Mouse (Mus musculus): Measurements from ENCODE around the gene Itprip. TPM values are rescaled to one million over a fixed set of nuclear protein-coding genes. Genes with fewer than 3 reads are reported as not detected.
"Not testable (repeated sequence)": the region's sequence is repeated elsewhere in the genome, so short reads cannot be mapped to it uniquely, and the experiment has no call there.

Gene Itprip
- polyA plus RNA-seq, 1 experiment from 2014 or later, result 5.4 TPM

DNA sequence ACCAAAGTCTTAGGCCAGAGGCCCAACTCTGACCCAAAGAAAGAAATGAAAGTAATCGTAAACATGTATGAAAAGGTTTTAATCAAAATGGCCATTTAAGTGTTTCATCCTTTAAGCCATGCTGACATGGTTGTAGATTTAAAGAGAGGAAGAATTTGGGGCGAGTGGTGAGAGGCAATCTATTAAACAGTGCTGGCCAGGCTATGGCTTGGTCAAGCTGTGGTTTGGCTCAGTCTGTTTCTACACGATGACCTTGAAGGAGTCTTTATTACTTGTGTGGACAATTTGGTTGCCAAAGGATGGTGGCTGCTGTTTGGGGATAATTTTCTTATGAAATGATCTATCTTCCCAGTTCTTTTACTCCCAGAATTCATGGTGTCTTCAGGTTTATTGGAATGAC is 66.0 kb downstream of the Itprip start:
- no peak overlapping the region for H3K4me2 ChIP-seq (replicated peaks)
- DNase-seq (ENCODE audit: low spot score), result no peak
- no peak for ATAC-seq (ENCODE audit: low FRiP score)
- H3K36me3 ChIP-seq (replicated peaks; ENCODE audit: control insufficient read depth, insufficient read depth), result no peaks in the 10 kb centered on the region
- H3K27ac ChIP-seq, result no peak overlapping the region
- no peaks in the 10 kb centered on the region for H3K9me3 ChIP-seq (ENCODE audit: control insufficient read depth, low read length)
- no peaks in the 10 kb centered on the region for H3K27me3 ChIP-seq (ENCODE audit: control insufficient read depth, insufficient read depth, low read length)
- H3K9ac ChIP-seq, result no peak overlapping the region
- no peaks in the 10 kb centered on the region for H3K4me1 ChIP-seq (replicated peaks; ENCODE audit: control insufficient read depth, insufficient read depth, low read length)
- H3K4me3 ChIP-seq (replicated peaks; ENCODE audit: low read length), result no peak overlapping the region
- WGBS, result 85% methylated on average over 3 of the region's 3 CpGs

- H3K9me3 ChIP-seq (ENCODE audit: control insufficient read depth, low read length); H3K4me3 ChIP-seq (replicated peaks; ENCODE audit: low read length); H3K36me3 ChIP-seq (replicated peaks; ENCODE audit: control insufficient read depth, insufficient read depth); H3K9ac ChIP-seq; DNase-seq (ENCODE audit: low spot score); H3K27me3 ChIP-seq (ENCODE audit: control insufficient read depth, insufficient read depth, low read length); H3K4me1 ChIP-seq (replicated peaks; ENCODE audit: control insufficient read depth, insufficient read depth, low read length); ATAC-seq (ENCODE audit: low FRiP score); H3K27ac ChIP-seq; H3K4me2 ChIP-seq (replicated peaks): not testable (repeated sequence)
- 88% methylated on average over 3 of the region's 3 CpGs for WGBS
These were observed 67.0 kb downstream of the Itprip start for GRCm38 (mm10) chr19:47852131-47852530.

GRCm38 (mm10) chr19:47849735-47850134 is 69.4 kb downstream of the Itprip start:
- DNase-seq (ENCODE audit: low spot score), result no peak
- no peak for ATAC-seq (ENCODE audit: low FRiP score)
- no peaks in the 10 kb centered on the region for H3K27me3 ChIP-seq (ENCODE audit: control insufficient read depth, insufficient read depth, low read length)
- no peak overlapping the region for H3K4me2 ChIP-seq (replicated peaks)
- H3K4me1 ChIP-seq (replicated peaks; ENCODE audit: control insufficient read depth, insufficient read depth, low read length), result no peaks in the 10 kb centered on the region
- no peak overlapping the region for H3K9ac ChIP-seq
- WGBS, result 79% methylated on average over 3 of the region's 3 CpGs
- H3K27ac ChIP-seq, result no peak overlapping the region
- H3K36me3 ChIP-seq (replicated peaks; ENCODE audit: control insufficient read depth, insufficient read depth), result no peaks in the 10 kb centered on the region
- no peaks in the 10 kb centered on the region for H3K9me3 ChIP-seq (ENCODE audit: control insufficient read depth, low read length)
- no peak overlapping the region for H3K4me3 ChIP-seq (replicated peaks; ENCODE audit: low read length)

Small RNA genes lying within 50 kb of the gene (microRNA-seq; reads per million reads assigned to microRNA genes)
- gene Gm22240, result not detected

Other genes with a start within 250 kb of the Itprip start
- 0.17 and 0.29 TPM in 2 replicates for gene Col17a1, start 227.2 kb downstream of the Itprip start, polyA plus RNA-seq (2014; fragmentation: Nextera tagmentation; extraction: Ambion mirVana)
- gene Sfr1, start 187.6 kb downstream of the Itprip start, polyA plus RNA-seq (2014; fragmentation: Nextera tagmentation; extraction: Ambion mirVana), result 167 and 168 TPM in 2 replicates
- gene Gsto1, start 64.3 kb downstream of the Itprip start, polyA plus RNA-seq (2014; fragmentation: Nextera tagmentation; extraction: Ambion mirVana), result 127 and 135 TPM in 2 replicates
- gene Gsto2, start 53.8 kb downstream of the Itprip start, polyA plus RNA-seq (2014; fragmentation: Nextera tagmentation; extraction: Ambion mirVana), result 1.2 and 1.3 TPM in 2 replicates
- 2.3 and 4.2 TPM in 2 replicates for gene Cfap43, start within 50 bp of the Itprip start, polyA plus RNA-seq (2014; fragmentation: Nextera tagmentation; extraction: Ambion mirVana)
- 0.46 and 1.1 TPM in 2 replicates for gene Cfap58, start 18.4 kb upstream of the Itprip start, polyA plus RNA-seq (2014; fragmentation: Nextera tagmentation; extraction: Ambion mirVana)